Mouse (Mus musculus) left cerebral cortex, adult 11 months (tissue): ENCODE results near the gene Gm43517.

ENCODE experiments used
- DNase-seq: peaks from one replicate; pipeline ENCODE4 v3.0.0; 2022; ENCODE audit warnings: low spot score

The Gm43517 gene

GRCm38 (mm10) chr12:49385631-49385990 lies 637 bp downstream of the Gm43517 start:
- DNase-seq: no peak

- DNase-seq: no peak
These were observed 1.3 kb downstream of the Gm43517 start for GRCm38 (mm10) chr12:49386081-49386805.

- DNase-seq: no peak
These were observed 3.1 kb downstream of the Gm43517 start for GRCm38 (mm10) chr12:49387856-49388598.

DNA sequence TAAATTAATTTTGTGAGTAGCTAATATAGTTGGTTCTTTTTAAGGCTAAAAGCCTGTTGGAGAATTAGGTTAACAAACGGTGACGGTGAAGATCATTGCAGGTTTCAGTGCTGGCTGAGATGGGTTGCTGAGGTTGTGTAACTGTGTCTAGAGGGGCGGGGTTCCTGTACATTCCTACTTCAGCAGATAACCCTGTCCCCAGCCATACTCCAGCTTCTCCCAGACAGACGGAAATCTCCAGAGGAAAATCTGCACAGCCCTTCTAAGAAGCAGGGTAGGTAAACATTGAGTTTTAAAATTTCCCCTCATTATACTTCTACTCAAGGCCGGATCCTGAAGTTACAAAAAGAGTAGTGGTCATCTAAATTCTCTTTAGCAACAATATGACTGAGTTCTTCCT lies 4.7 kb downstream of the Gm43517 start:
- no peak for DNase-seq

GRCm38 (mm10) chr12:49390257-49390656 lies 5.3 kb downstream of the Gm43517 start:
- DNase-seq: no peak

- DNase-seq: no peak
These were observed 5.9 kb downstream of the Gm43517 start for GRCm38 (mm10) chr12:49390926-49391304.

GRCm38 (mm10) chr12:49391305-49392040 lies 6.5 kb downstream of the Gm43517 start:
- DNase-seq: no peak

GRCm38 (mm10) chr12:49392041-49392390 lies 7.0 kb downstream of the Gm43517 start:
- DNase-seq: no peak

DNA sequence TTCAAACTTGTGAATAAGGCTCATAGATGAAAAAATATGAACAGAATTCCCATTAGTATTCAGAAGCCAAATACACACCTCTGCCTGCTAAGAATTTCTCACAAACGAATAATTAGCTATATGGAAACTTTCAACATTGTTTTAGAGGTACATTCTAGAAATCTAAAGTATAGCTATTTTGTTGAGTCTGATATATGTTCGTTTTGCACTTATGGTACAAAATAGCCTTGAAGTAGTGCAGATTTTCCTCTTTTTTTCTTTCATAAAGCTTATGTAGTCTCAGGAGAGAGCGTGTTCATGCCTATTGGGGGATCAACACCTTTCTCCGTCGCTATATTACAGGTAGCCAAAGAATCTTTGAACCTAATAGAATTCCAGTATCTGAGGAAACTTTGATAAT lies 7.9 kb downstream of the Gm43517 start:
- no peak for DNase-seq

DNA sequence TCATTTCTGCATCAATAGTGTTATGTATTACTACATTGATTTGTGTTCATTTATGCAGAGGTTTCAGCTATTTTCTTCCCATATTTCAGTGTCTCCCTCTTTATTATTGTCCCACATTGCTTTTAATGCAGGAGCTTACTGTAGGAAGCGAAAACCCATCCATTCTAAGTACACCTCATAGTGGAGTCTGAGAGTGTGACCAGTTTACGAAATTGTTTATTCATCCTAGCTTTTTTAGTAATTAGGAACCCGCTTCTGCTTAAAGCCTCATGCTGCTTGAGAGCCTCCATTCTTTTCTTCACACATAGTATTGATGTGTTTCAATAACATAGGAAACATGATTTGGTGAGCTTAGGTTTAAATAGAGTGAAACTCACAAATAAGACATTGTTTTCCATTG lies 8.7 kb downstream of the Gm43517 start:
- no peak for DNase-seq

DNA sequence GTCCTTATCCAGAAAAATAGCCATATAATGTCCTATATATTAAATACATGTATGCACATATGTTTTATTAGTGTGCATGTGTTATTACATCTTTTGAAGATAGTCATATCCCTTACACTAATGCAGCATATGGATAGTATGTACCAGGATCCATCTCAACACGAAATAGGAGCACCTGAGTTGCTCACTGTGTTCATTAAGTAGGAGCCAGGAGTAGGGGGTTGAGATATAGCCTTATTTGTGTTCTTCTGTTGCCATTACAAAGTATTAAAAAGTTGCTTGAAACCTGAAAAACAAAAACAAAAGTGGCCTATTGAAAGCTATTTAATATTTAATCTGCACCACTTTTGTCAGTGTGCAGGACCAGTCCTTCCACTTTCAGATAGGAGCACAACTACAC lies 9.2 kb downstream of the Gm43517 start:
- DNase-seq: no peak

DNA sequence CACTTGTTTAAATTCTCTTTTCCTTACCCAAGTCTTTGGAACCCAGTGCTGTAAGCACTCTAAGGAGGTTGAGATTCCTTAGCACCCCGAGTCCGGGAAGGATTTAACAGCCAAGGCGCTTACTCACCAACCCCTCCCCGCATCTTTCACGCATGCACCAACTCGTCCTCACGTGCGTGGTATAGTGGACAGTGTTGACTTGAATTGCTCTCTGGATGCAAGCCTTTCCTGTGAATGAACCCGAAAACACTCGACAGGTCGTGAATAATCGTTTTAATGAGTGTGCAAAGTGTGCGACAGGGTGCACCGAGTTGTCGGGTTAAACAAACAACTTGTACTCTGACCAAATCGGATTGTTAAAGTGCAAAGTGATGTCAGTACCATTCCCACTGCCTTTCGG lies 9.9 kb downstream of the Gm43517 start:
- no peak for DNase-seq

- no peak for DNase-seq
These were observed 11.0 kb downstream of the Gm43517 start for GRCm38 (mm10) chr12:49395969-49396368.

DNA sequence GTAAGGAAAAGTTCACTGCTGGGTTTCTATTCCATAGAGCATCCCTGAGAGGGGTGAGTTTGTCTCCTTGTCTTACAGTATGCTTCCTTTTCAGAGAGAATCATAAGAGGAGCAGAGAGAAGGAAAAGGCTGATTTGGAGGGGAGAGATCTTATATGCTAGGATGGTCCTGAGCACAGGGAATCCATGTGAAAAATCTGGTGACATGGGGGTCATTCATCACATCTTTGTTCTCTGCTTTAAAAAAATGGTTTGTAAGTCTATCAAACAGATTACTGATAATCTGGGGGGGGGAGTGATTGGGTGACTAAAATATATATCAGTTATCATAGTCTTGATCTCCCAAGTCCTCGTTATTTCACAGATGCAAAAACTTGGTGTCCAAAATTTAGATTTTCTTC lies 11.8 kb downstream of the Gm43517 start:
- DNase-seq: no peak

GRCm38 (mm10) chr12:49397443-49398162 lies 12.6 kb downstream of the Gm43517 start:
- DNase-seq: no peak

GRCm38 (mm10) chr12:49398163-49398540 lies 13.2 kb downstream of the Gm43517 start:
- no peak for DNase-seq

GRCm38 (mm10) chr12:49398636-49399035 lies 13.7 kb downstream of the Gm43517 start:
- no peak for DNase-seq

DNA sequence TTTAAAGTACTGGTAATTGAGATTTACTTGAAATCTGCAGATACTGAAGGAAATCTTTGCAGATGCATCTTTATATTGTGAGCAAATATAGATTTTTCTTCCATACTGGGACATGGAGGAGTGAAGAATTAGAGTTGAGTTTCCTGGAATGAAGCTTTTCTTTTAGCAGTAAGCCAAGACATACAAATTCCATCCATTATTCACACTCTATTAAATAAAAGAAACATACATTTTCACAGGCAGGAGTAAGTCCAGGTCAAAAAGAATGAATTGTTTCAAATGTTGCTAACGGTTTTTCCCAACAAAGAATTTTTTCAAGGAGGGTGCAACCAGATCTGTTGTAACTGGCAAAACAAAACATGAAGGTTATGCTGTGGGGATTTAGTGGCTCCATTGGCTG lies 14.6 kb downstream of the Gm43517 start:
- no peak for DNase-seq

DNA sequence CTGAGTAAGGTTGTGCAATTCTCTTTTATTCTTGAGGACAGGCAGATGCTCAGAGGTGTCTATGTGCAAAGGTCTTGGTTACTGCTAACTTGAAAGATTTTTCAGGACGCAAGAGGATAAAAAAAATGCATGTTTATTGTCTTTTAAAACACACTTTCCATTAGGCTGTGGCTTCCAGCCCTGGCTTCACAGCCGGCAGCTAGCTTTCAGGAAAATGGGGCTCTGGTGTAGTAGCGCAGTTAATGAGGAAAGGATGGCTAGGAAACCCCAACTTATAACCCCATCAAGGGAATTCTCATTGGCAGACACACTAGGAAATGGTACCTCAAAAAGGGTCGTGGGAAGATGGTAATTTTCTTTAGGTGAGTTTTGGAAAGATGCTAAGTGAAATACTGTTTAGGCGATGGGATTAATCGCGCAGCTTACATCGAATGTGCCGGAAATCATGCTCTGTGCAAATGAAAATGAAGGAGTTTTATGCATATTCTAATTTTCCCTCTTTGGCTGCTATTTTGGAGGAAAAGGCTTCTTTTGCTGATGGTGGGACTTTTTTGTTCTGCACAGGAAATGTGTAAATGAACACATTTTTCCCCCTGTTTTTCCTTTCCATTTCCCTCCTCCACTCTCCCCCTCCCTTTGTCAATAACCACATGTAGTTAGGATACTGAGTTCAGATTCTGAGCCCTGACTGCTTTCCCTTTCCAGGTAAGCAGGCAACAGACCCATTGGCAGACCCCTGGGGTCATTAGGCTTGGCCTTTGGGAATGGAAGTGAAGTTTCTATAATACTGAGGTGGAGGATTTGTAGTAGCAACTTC lies 15.3 kb downstream of the Gm43517 start:
- no peak for DNase-seq

DNA sequence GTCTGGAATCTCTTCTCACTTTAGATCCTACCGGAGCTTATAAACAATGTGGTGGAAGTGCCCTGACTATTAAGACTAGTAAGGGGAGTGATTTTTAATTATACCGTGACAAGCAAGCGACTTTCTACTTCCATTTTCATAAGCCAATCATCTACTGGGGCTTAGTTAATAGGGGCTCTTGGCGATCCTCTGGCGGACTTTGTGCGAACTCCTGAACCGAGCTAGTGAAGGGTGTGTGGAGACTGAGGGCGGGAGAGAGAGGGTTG lies 15.8 kb downstream of the Gm43517 start:
- no peak for DNase-seq

- DNase-seq: no peak
These were observed 16.3 kb downstream of the Gm43517 start for GRCm38 (mm10) chr12:49401119-49401795.

- no peak for DNase-seq
These were observed 16.8 kb downstream of the Gm43517 start for GRCm38 (mm10) chr12:49401796-49402130.
